Mouse (Mus musculus) kidney, adult 2 months (tissue): ENCODE measurements at regions not wholly inside any gene's neighbourhood (a gene's known extent, or its start where the extent isn't known, plus 50 kb on each side); places are given as distances from the start of the nearest gene placed in this dataset.

Source experiments
- CTCF ChIP-seq: fragments of 200-500 bp; conservative IDR thresholded peaks from 2 replicates; pipeline ENCODE4 v1.5.1; 2011; ENCODE audit warnings: low read depth, mild to moderate bottlenecking, control low read depth, low read length, moderate library complexity, mixed read lengths; ENCODE audit not compliant: insufficient read depth, insufficient read length
- POLR2A ChIP-seq: fragments of 200-500 bp; IDR thresholded peaks from one replicate; pipeline ENCODE4 v1.6.1; 2011; ENCODE audit warnings: low read depth, low read length, control low read depth

DNA sequence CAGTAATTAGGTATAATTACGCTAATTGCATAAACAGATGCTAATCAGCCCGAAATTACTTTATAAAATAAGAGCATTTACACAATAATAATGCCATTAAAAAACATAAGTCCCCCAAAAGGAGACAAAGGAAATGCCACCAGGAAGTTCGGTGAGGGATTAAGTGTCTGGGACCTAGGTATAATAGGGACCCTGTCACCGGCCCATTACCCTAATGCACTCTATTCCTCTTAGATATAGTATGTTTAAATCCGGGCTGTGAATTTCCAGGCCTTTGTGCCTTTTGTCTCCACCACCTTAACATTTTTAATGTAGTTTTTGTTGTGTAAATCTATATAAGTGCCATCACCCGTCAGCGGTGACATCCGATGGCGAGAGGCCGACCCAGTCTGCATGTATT is 109.0 kb upstream of the Zfhx3 start:
- TF ChIP-seq POLR2A (no peak), CTCF (no peak)
